ENCODE assay signal across 8 mouse cellular contexts in the genomic region with DNA sequence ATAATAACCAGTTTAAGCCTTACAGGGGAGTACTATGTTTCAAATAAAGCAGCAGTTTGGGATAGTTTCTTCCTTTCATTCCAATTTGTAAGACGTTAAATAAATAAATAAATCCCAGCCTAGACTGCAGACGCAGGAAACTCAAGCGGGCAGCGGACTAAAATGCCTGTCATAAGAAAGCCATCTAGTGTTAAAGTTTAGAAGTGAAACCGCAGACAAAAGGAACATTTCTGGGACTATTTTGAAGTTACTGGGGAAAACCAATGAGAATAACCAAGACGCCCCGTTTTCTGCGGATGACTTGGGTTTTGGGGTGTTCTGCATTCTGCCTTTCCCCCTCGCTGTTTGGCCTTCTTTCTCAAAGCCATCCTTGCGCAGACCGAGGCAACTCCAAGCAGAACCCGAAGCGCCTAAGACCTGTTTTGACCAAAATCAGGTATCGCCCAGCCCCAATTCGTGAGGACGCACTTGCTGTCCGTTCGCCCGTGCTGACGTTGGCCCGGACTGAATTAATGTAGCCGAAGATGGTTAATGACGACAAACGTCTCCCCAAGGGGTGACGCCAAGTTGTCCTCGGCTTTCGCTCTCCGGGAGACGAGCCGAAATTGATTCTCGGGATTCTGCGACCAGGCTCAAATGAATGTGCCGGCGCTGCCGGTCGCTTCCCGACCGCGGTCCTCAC. TPM values are rescaled to one million over a fixed set of nuclear protein-coding genes. Genes with fewer than 3 reads are reported as not detected.
DNase-seq lines count a peak whose midpoint lies in the region; ATAC-seq and TF ChIP-seq lines count a peak whose summit lies in the region.

No protein-coding gene starts in this region.

- TF ChIP-seq CTCF in C2C12 (IDR thresholded peaks at IDR 0.05; ENCODE audit: control insufficient read depth, insufficient read depth, insufficient read length), result no peak
- TF ChIP-seq CTCF in kidney, postnatal 0 days (IDR thresholded peaks at IDR 0.05; ENCODE audit: low read depth), result peak; percentile 74

- H3ac ChIP-seq in C2C12 (ENCODE audit: control insufficient read depth, insufficient read length, low read depth), result peak overlapping the region; percentile 81

- H3K79me2 ChIP-seq in C2C12 (ENCODE audit: control insufficient read depth, insufficient read depth), result peaks cover 5% of the 10 kb centered on the region

- H3K9ac ChIP-seq in embryonic facial prominence, embryonic 12.5 days, result peak overlapping the region; percentile 86
- H3K9ac ChIP-seq in heart, embryonic 14.5 days (ENCODE audit: low read length), result peak overlapping the region; percentile 95
- peak overlapping the region; percentile 86 for H3K9ac ChIP-seq in kidney, postnatal 0 days (ENCODE audit: low read depth, low read length)
- H3K9ac ChIP-seq in liver, embryonic 15.5 days, result peak overlapping the region; percentile 47; the same call in 1 of the 2 replicates

- peak; percentile 18 for ATAC-seq in activated CD4-positive, CD25-positive, alpha-beta regulatory T cell, adult 4 months
- no peak for ATAC-seq in embryonic facial prominence, embryonic 12.5 days (ENCODE audit: insufficient number of reproducible peaks, insufficient read depth, low FRiP score, low TSS enrichment)
- no peak for ATAC-seq in heart, embryonic 14.5 days (ENCODE audit: insufficient number of reproducible peaks, insufficient read depth, low FRiP score, low read depth)
- no peak; the same call in 1 of the 2 replicates for ATAC-seq in kidney, postnatal 0 days (replicated peaks; ENCODE audit: low FRiP score, low read depth)
- no peak for ATAC-seq in liver, embryonic 15.5 days (ENCODE audit: insufficient read depth)

- peak overlapping the region; percentile 46 for H3K4me3 ChIP-seq in C2C12 (ENCODE audit: insufficient read depth, poor library complexity, severe bottlenecking)
- H3K4me3 ChIP-seq in embryonic facial prominence, embryonic 12.5 days, result peak overlapping the region; percentile 74
- H3K4me3 ChIP-seq in heart, embryonic 14.5 days (ENCODE audit: control insufficient read depth in 1 of 2, insufficient read depth in 1 of 2, low read depth in 1 of 2, low read length in 2 of 2), result peak overlapping the region; percentile 79 to 94
- peak overlapping the region; percentile 78 for H3K4me3 ChIP-seq in kidney, postnatal 0 days (replicated peaks; ENCODE audit: low read depth, low read length)
- H3K4me3 ChIP-seq in liver, embryonic 15.5 days (replicated peaks), result peak overlapping the region; percentile 63

- H3K36me3 ChIP-seq in C2C12 (ENCODE audit: control insufficient read depth, insufficient read depth), result no peaks in the 10 kb centered on the region
- H3K36me3 ChIP-seq in embryonic facial prominence, embryonic 12.5 days, result no peaks in the 10 kb centered on the region
- H3K36me3 ChIP-seq in heart, embryonic 14.5 days (ENCODE audit: control insufficient read depth, insufficient read depth, low read length), result no peaks in the 10 kb centered on the region
- no peaks in the 10 kb centered on the region for H3K36me3 ChIP-seq in kidney, postnatal 0 days (ENCODE audit: insufficient read depth, low read length)
- H3K36me3 ChIP-seq in liver, embryonic 15.5 days (replicated peaks), result no peaks in the 10 kb centered on the region

- WGBS in embryonic facial prominence, embryonic 12.5 days, result under 1% methylated on average over 39 of the region's 39 CpGs
- under 1% methylated on average over 39 of the region's 39 CpGs for WGBS in heart, embryonic 14.5 days
- WGBS in kidney, postnatal 0 days, result under 1% methylated on average over 39 of the region's 39 CpGs
- under 1% methylated on average over 39 of the region's 39 CpGs for WGBS in liver, embryonic 15.5 days (ENCODE audit: insufficient replicate concordance)

- no peaks in the 10 kb centered on the region for H3K27me3 ChIP-seq in C2C12 (ENCODE audit: control insufficient read depth, insufficient read depth, insufficient read length)
- peaks cover 7% of the 10 kb centered on the region; the same call in 1 of the 2 replicates for H3K27me3 ChIP-seq in embryonic facial prominence, embryonic 12.5 days
- no peaks in the 10 kb centered on the region for H3K27me3 ChIP-seq in heart, embryonic 14.5 days (ENCODE audit: control insufficient read depth, insufficient read depth, low read length)
- H3K27me3 ChIP-seq in kidney, postnatal 0 days (ENCODE audit: insufficient read depth, low read length), result no peaks in the 10 kb centered on the region
- H3K27me3 ChIP-seq in liver, embryonic 15.5 days, result peaks cover 48% of the 10 kb centered on the region

- H3K9me3 ChIP-seq in embryonic facial prominence, embryonic 12.5 days, result no peaks in the 10 kb centered on the region
- no peaks in the 10 kb centered on the region for H3K9me3 ChIP-seq in heart, embryonic 14.5 days (ENCODE audit: control insufficient read depth, low read length)
- H3K9me3 ChIP-seq in kidney, postnatal 0 days (replicated peaks; ENCODE audit: low read length), result no peaks in the 10 kb centered on the region
- H3K9me3 ChIP-seq in liver, embryonic 15.5 days (replicated peaks), result no peaks in the 10 kb centered on the region

- peaks cover 2% of the 10 kb centered on the region for H3K79me3 ChIP-seq in C2C12 (ENCODE audit: low read depth)

- peak overlapping the region; percentile 90 for H3K4me2 ChIP-seq in embryonic facial prominence, embryonic 12.5 days (replicated peaks)
- H3K4me2 ChIP-seq in heart, embryonic 14.5 days (ENCODE audit: low read length), result peak overlapping the region; percentile 97
- peak overlapping the region; percentile 92 for H3K4me2 ChIP-seq in kidney, postnatal 0 days (ENCODE audit: low read length)
- H3K4me2 ChIP-seq in liver, embryonic 15.5 days, result peak overlapping the region; percentile 84

- peaks cover 18% of the 10 kb centered on the region for H3K4me1 ChIP-seq in embryonic facial prominence, embryonic 12.5 days
- peaks cover 5 to 40% of the 10 kb centered on the region in 2 experiments; a peak in 3 of 4 replicates for H3K4me1 ChIP-seq in heart, embryonic 14.5 days (ENCODE audit: control insufficient read depth in 2 of 2, insufficient read depth in 2 of 2, low read length in 2 of 2)
- H3K4me1 ChIP-seq in kidney, postnatal 0 days (replicated peaks; ENCODE audit: insufficient read depth, low read length), result peaks cover 10% of the 10 kb centered on the region
- peaks cover 26% of the 10 kb centered on the region for H3K4me1 ChIP-seq in liver, embryonic 15.5 days (replicated peaks)

- peak overlapping the region; percentile 50; the same call in 1 of the 2 replicates for H3K27ac ChIP-seq in embryonic facial prominence, embryonic 12.5 days
- peak overlapping the region; percentile 68 to 84 for H3K27ac ChIP-seq in heart, embryonic 14.5 days (replicated peaks in 1 of 2; ENCODE audit: control insufficient read depth in 1 of 2, insufficient read depth in 1 of 2, low read depth in 2 of 2, low read length in 2 of 2)
- peak overlapping the region; percentile 77 for H3K27ac ChIP-seq in kidney, postnatal 0 days
- no peak overlapping the region for H3K27ac ChIP-seq in liver, embryonic 15.5 days (replicated peaks)

- DNase-seq in kidney, postnatal 0 days (ENCODE audit: low spot score), result peak; percentile 95
- DNase-seq in neural tube, embryonic 10.5 days (ENCODE audit: extremely low spot score, low spot score), result peak; percentile 66
- peak; percentile 37 to 38 for DNase-seq in urinary bladder, postnatal 36 days (ENCODE audit: low spot score in 2 of 2)

TF ChIP-seq in C2C12, 6 proteins besides CTCF, POLR2A, EP300 and RAD21:
- no peak for TF ChIP-seq CEBPB (IDR thresholded peaks at IDR 0.05; ENCODE audit: low read depth)
- TF ChIP-seq USF1 (IDR thresholded peaks at IDR 0.05; ENCODE audit: low read depth), result no peak
- no peak for TF ChIP-seq MAX (IDR thresholded peaks at IDR 0.05)
- no peak for TF ChIP-seq MYOG (IDR thresholded peaks at IDR 0.05; ENCODE audit: control insufficient read depth, extremely low read depth, insufficient read length)
- no peak for TF ChIP-seq MYOD1 (IDR thresholded peaks at IDR 0.05; ENCODE audit: control insufficient read depth, insufficient read length, low read depth)
- no peak for TF ChIP-seq FOSL1 (IDR thresholded peaks at IDR 0.05; ENCODE audit: insufficient read depth, low read length, poor library complexity, severe bottlenecking)
TF ChIP-seq in C2C12: peak in this region for 0.

RNA-seq across cellular contexts. Expression of a gene that starts 0.6 kb away (rescaled TPM):
- polyA plus RNA-seq in C2C12 (2012; fragmentation: generic; extraction: Trizol), result 6.5 TPM
- 1 to 10 TPM; 1.3 to 2.2 TPM for polyA plus RNA-seq in activated CD4-positive, CD25-positive, alpha-beta regulatory T cell, adult 4 months (2017; shearing (Covaris generic))
- polyA plus RNA-seq in embryonic facial prominence, embryonic 12.5 days (2016; fragmentation: Nextera tagmentation; extraction: Ambion mirVana), result 24.1 and 24.2 TPM in 2 replicates
- 17.8 and 18.0 TPM in 2 replicates for polyA plus RNA-seq in heart, embryonic 14.5 days (2014; fragmentation: Nextera tagmentation; extraction: Ambion mirVana)
- 8.2 and 9.4 TPM in 2 replicates for polyA plus RNA-seq in kidney, postnatal 0 days (2015; fragmentation: Nextera tagmentation; extraction: Ambion mirVana)
- 0.62 and 0.96 TPM in 2 replicates for polyA plus RNA-seq in liver, embryonic 15.5 days (2015; fragmentation: Nextera tagmentation; extraction: Ambion mirVana)

Comparison
In these comparisons a context has a peak if more than half of its experiments do, and no peak if none do; other contexts are left out.
1. DNase-seq: peak in every context shown above with its lines; median percentile 95 in kidney, postnatal 0 days; 66 in neural tube, embryonic 10.5 days; 38 in urinary bladder, postnatal 36 days.